ENCODE assay signal across 21 mouse cellular contexts in genomic region chr11:52097016-52097415, GRCm38 (mm10). TPM values are rescaled to one million over a fixed set of nuclear protein-coding genes. Genes with fewer than 3 reads are reported as not detected.
DNase-seq lines count a peak whose midpoint lies in the region; TF ChIP-seq lines count a peak whose summit lies in the region.
"Had no signal": no experiment of that assay in that cellular context is flagged by ENCODE, and none has a peak within 500 bp of the region (broad histone marks: within the 10 kb centered on the region; RNA-seq: fewer than 3 reads in every experiment).

No protein-coding gene starts in this region.

- H3K9ac ChIP-seq in CH12.LX (ENCODE audit: insufficient read depth, low read depth), result no peak overlapping the region
- H3K9ac ChIP-seq: embryonic facial prominence, embryonic 13.5 days; limb, embryonic 13.5 days; lung, embryonic 15.5 days; neural tube, embryonic 15.5 days had no signal

- H3K4me1 ChIP-seq in CH12.LX (ENCODE audit: control insufficient read depth in 1 of 2, insufficient read depth in 2 of 2), result peaks cover 20 to 34% of the 10 kb centered on the region in 2 experiments

- dilution Hi-C loops in CH12.LX (cut with MboI; ENCODE audit: extremely low pct_ligation_motif_present, extremely low pct_unique_long_range_greater_than_20kb, low sequenced_read_pairs), result no loop called here

- in situ Hi-C loops in CH12.LX (cut with MboI; ENCODE audit: low pct_ligation_motif_present, low pct_unique_long_range_greater_than_20kb, low sequenced_read_pairs), result no loop called here

- no peak overlapping the region for H3K27ac ChIP-seq in CH12.LX (ENCODE audit: insufficient read depth, low read depth)
- H3K27ac ChIP-seq: embryonic facial prominence, embryonic 13.5 days; limb, embryonic 13.5 days; lung, embryonic 15.5 days had no signal

- H3K27me3 ChIP-seq in CH12.LX (replicated peaks), result no peaks in the 10 kb centered on the region
- H3K27me3 ChIP-seq: embryonic facial prominence, embryonic 13.5 days; limb, embryonic 13.5 days; lung, embryonic 15.5 days; neural tube, embryonic 15.5 days had no signal

- H3K9me3 ChIP-seq in CH12.LX (replicated peaks; ENCODE audit: low read length), result no peaks in the 10 kb centered on the region
- H3K9me3 ChIP-seq: embryonic facial prominence, embryonic 13.5 days; limb, embryonic 13.5 days; lung, embryonic 15.5 days; midbrain, embryonic 10.5 days; neural tube, embryonic 15.5 days had no signal

- H3K36me3 ChIP-seq in CH12.LX (replicated peaks in 1 of 2; ENCODE audit: control insufficient read depth in 1 of 2, insufficient read depth in 1 of 2, low read length in 1 of 2), result peaks cover 5 to 18% of the 10 kb centered on the region in 2 experiments
- H3K36me3 ChIP-seq: embryonic facial prominence, embryonic 13.5 days; limb, embryonic 13.5 days; lung, embryonic 15.5 days; neural tube, embryonic 15.5 days had no signal

- no peak for TF ChIP-seq RAD21 in CH12.LX (IDR thresholded peaks at IDR 0.05; ENCODE audit: low read depth, low read length)

- TF ChIP-seq EP300 in CH12.LX (IDR thresholded peaks at IDR 0.05; ENCODE audit: low read length), result no peak

- no peak for TF ChIP-seq CTCF in CH12.LX (conservative IDR thresholded peaks at IDR 0.05 in 1 of 2, IDR thresholded peaks at IDR 0.05 in 1 of 2; ENCODE audit: low read depth in 2 of 2, low read length in 2 of 2)

- peak; percentile 88 for DNase-seq in heart, adult 11 months
- no peak for DNase-seq in heart, adult 9 months (ENCODE audit: low spot score in 2 of 2)
- DNase-seq in 3T3-L1 (ENCODE audit: low read depth, low spot score), result peak; percentile 34
- peak; percentile 65 for DNase-seq in CH12.LX (ENCODE audit: extremely low read depth)
- DNase-seq in induced T-regulatory cell, adult 2 months (ENCODE audit: low read depth), result peak; percentile 56
- DNase-seq in urinary bladder, postnatal 10 days (ENCODE audit: low spot score), result no peak
- no peak for DNase-seq in spleen, postnatal 4 days (ENCODE audit: low spot score in 2 of 2)
- DNase-seq: retina, postnatal 1 day; spleen, adult 18-20 months; thymus, postnatal 4 days had no signal

- TF ChIP-seq POLR2A in CH12.LX (IDR thresholded peaks at IDR 0.05; ENCODE audit: low read depth, low read length), result peak; percentile 39; the same call in 1 of the 2 replicates

- peaks cover 33% of the 10 kb centered on the region for H3K79me2 ChIP-seq in CH12.LX (replicated peaks; ENCODE audit: control insufficient read depth, extremely low read depth, insufficient read depth, poor library complexity, severe bottlenecking)

- peak overlapping the region; percentile 82; the same call in 1 of the 2 replicates for H3K4me2 ChIP-seq in CH12.LX (ENCODE audit: insufficient read depth, low read depth, poor library complexity, severe bottlenecking)

- no peak overlapping the region for H3K4me3 ChIP-seq in CH12.LX (replicated peaks in 1 of 3; ENCODE audit: low read depth in 2 of 3, low read length in 2 of 3, poor library complexity in 1 of 3)
- H3K4me3 ChIP-seq: lung, embryonic 15.5 days; neural tube, embryonic 15.5 days had no signal

TF ChIP-seq in CH12.LX, 34 proteins besides CTCF, POLR2A, EP300 and RAD21:
- TF ChIP-seq USF1 (IDR thresholded peaks at IDR 0.05; ENCODE audit: low read depth, low read length) (no peak), CHD1 (IDR thresholded peaks at IDR 0.05; ENCODE audit: low read depth, low read length) (no peak), ZC3H11A (IDR thresholded peaks at IDR 0.05; ENCODE audit: low read depth, low read length) (no peak), CHD2 (IDR thresholded peaks at IDR 0.05; ENCODE audit: low read length) (no peak), ZKSCAN1 (IDR thresholded peaks at IDR 0.05; ENCODE audit: borderline replicate concordance, low read depth, low read length) (no peak), JUND (conservative IDR thresholded peaks at IDR 0.05; ENCODE audit: low read depth, low read length) (no peak), MAFK (IDR thresholded peaks at IDR 0.05; ENCODE audit: insufficient replicate concordance, low read length) (no peak), MAX (IDR thresholded peaks at IDR 0.05; ENCODE audit: low read length) (no peak), NELFE (IDR thresholded peaks at IDR 0.05; ENCODE audit: low read depth, low read length) (no peak), TBP (conservative IDR thresholded peaks at IDR 0.05; ENCODE audit: low read depth, low read length) (no peak), SIN3A (IDR thresholded peaks at IDR 0.05; ENCODE audit: low read length) (no peak), PAX5 (IDR thresholded peaks at IDR 0.05; ENCODE audit: low read length) (no peak)

RNA-seq across cellular contexts. Expression of gene Ppp2ca, which starts 1.5 kb away (rescaled TPM):
- total RNA-seq in CH12.LX (2012; rRNA removed) (85.5 and 108 TPM in 2 replicates), CH12.LX (2014; rRNA removed) (177 and 190 TPM in 2 replicates)
- 121 and 185 TPM in 2 replicates for polyA plus RNA-seq in CH12.LX (2012; ENCODE audit: insufficient read length, low read depth)

RNA-seq across cellular contexts. Expression of gene Olfr1373, which starts 48.3 kb away (rescaled TPM):
- total RNA-seq in CH12.LX (2012; rRNA removed) (not detected in 2 replicates), CH12.LX (2014; rRNA removed) (not detected in 2 replicates)
- not detected in 2 replicates for polyA plus RNA-seq in CH12.LX (2012; ENCODE audit: insufficient read length, low read depth)
- total RNA-seq: adrenal gland, adult 2 months; gastrocnemius, postnatal 4 days had no signal
- polyA plus RNA-seq: adrenal gland, adult 2 months; embryonic facial prominence, embryonic 13.5 days; heart, embryonic 16.5 days; hindbrain, embryonic 11.5 days; intestine, embryonic 16.5 days; kidney, postnatal 0 days; limb, embryonic 13.5 days; lung, embryonic 15.5 days; midbrain, embryonic 10.5 days; neural tube, embryonic 15.5 days had no signal

Comparison
In these comparisons a context has a peak if more than half of its experiments do, and no peak if none do; other contexts are left out.
1. DNase-seq: peak in heart, adult 11 months (single experiment), 3T3-L1 (single experiment), CH12.LX (single experiment) and induced T-regulatory cell, adult 2 months (single experiment); none in heart, adult 9 months (0 of 2), urinary bladder, postnatal 10 days (single experiment) and spleen, postnatal 4 days (0 of 2).